Mouse (Mus musculus) limb, embryonic 14.5 days (tissue): Measurements from ENCODE around the gene Nav3. TPM values are rescaled to one million over a fixed set of nuclear protein-coding genes. Genes with fewer than 3 reads are reported as not detected.
"Not testable (repeated sequence)": the region's sequence is repeated elsewhere in the genome, so short reads cannot be mapped to it uniquely, and the experiment has no call there.

Experiments
- ATAC-seq: fragments of 200-750 bp; cut with Nextera tagmentation; 2 replicates; pipeline ENCODE4 v1.8.0; 2017; ENCODE audit warnings: low read depth, moderate number of reproducible peaks, moderate TSS enrichment; ENCODE audit not compliant: low FRiP score
- DNase-seq: peaks from one replicate; pipeline ENCODE4 v3.0.0-alpha.2; 2015; ENCODE audit warnings: low spot score
- H3K27ac ChIP-seq: fragments of 300-500 bp; sonication (generic); replicated peaks from 2 replicates; pipeline ENCODE4 v1.5.1; 2014; ENCODE audit warnings: low read depth, mild to moderate bottlenecking, low read length, moderate library complexity, mixed read lengths
- H3K27me3 ChIP-seq: fragments of 300-500 bp; sonication (generic); 2 replicates; pipeline ENCODE4 v1.6.1; 2014; ENCODE audit warnings: low read length, mixed read lengths; ENCODE audit not compliant: control insufficient read depth, insufficient read depth
- H3K36me3 ChIP-seq: fragments of 300-500 bp; sonication (generic); 2 replicates; pipeline ENCODE4 v1.6.1; 2014; ENCODE audit warnings: mild to moderate bottlenecking, low read length, moderate library complexity, mixed read lengths; ENCODE audit not compliant: control insufficient read depth, insufficient read depth
- H3K4me1 ChIP-seq: fragments of 300-500 bp; sonication (generic); 2 replicates; pipeline ENCODE4 v1.6.1; 2014; ENCODE audit warnings: antibody characterized with exemption, low read length, mixed read lengths; ENCODE audit not compliant: control insufficient read depth, insufficient read depth
- H3K4me2 ChIP-seq: fragments of 300-500 bp; sonication (generic); replicated peaks from 2 replicates; pipeline ENCODE4 v1.6.1; 2014; ENCODE audit warnings: low read depth, mild to moderate bottlenecking, low read length, moderate library complexity; ENCODE audit not compliant: severe bottlenecking
- H3K4me3 ChIP-seq: fragments of 300-500 bp; sonication (generic); replicated peaks from 2 replicates; pipeline ENCODE4 v1.5.1; 2014; ENCODE audit warnings: low read length
- H3K9ac ChIP-seq: fragments of 300-500 bp; sonication (generic); 2 replicates; pipeline ENCODE4 v1.6.1; 2014; ENCODE audit warnings: mild to moderate bottlenecking, low read depth, low read length, moderate library complexity; ENCODE audit not compliant: severe bottlenecking
- H3K9me3 ChIP-seq: fragments of 300-500 bp; sonication (generic); 2 replicates; pipeline ENCODE4 v1.6.1; 2016; ENCODE audit warnings: low read length; ENCODE audit not compliant: control insufficient read depth
- POLR2A ChIP-seq: fragments of 200-500 bp; IDR thresholded peaks from 2 replicates; pipeline ENCODE4 v1.8.0; 2012; ENCODE audit warnings: inconsistent platforms, mild to moderate bottlenecking, moderate library complexity, borderline replicate concordance; ENCODE audit not compliant: insufficient read depth, insufficient read length; ENCODE audit errors: extremely low read depth
- WGBS: fragments of 180-500 bp; shearing (Covaris S2); extraction: QIAGEN DNeasy Blood & Tissue Kit; methylation state at CpG from one replicate; pipeline ENCODE4 v1.1.7; 2014; 5-methylcytosine and 5-hydroxymethylcytosine counted together
- polyA plus RNA-seq, 2 experiments: library from polyadenylated mRNA; depleted of rRNA in 1 of 2; stranded (reverse) in 1 of 2; unstranded in 1 of 2; fragments of >200 nt; fragmentation: Nextera tagmentation in 1 of 2; extraction: Ambion mirVana in 1 of 2; gene quantifications; 2 replicates each; pipeline versions ENCODE4 v1.2.1 to v1.2.3; 2012 to 2014

The Nav3 gene
- polyA plus RNA-seq, 2 experiments = 6.6 to 7.5 TPM

DNA sequence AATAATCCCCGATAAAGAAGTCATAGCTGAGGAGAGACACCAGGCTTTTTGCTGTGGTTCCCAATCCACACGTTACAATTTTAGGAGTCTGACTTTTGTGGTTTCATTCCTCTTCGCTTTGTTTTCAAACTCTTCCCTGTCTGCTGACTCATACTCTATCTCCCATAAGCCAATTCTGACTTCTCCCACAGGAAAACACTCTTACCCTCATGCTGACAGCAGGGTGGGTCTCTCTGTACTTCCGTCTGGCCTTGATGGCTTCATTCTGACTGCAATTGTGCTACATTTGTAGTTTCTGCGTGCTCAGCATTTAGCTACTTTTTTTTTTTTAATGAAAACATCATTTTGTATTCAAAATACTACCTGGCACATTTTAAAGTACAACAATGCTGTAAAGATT is 379.4 kb downstream of the Nav3 start:
- H3K36me3 ChIP-seq = no peaks in the 10 kb centered on the region
- DNase-seq (no peak), ATAC-seq (no peak)
- H3K4me1 ChIP-seq = no peaks in the 10 kb centered on the region
- H3K9me3 ChIP-seq = no peaks in the 10 kb centered on the region
- H3K4me3 ChIP-seq = no peak overlapping the region
- no peak overlapping the region for H3K9ac ChIP-seq
- WGBS = 77% methylated on average over 5 of the region's 5 CpGs
- no peak overlapping the region for H3K27ac ChIP-seq
- H3K27me3 ChIP-seq = no peaks in the 10 kb centered on the region
- H3K4me2 ChIP-seq = no peak overlapping the region
- TF ChIP-seq POLR2A = no peak

- 82% methylated on average over 8 of the region's 8 CpGs for WGBS
- H3K36me3 ChIP-seq = no peaks in the 10 kb centered on the region
- DNase-seq (no peak), ATAC-seq (no peak)
- H3K4me1 ChIP-seq = no peaks in the 10 kb centered on the region
- no peak for TF ChIP-seq POLR2A
- H3K27ac ChIP-seq = no peak overlapping the region
- no peak overlapping the region for H3K4me2 ChIP-seq
- no peaks in the 10 kb centered on the region for H3K27me3 ChIP-seq
- no peaks in the 10 kb centered on the region for H3K9me3 ChIP-seq
- H3K4me3 ChIP-seq = no peak overlapping the region
- H3K9ac ChIP-seq = no peak overlapping the region
These were observed 383.6 kb downstream of the Nav3 start for GRCm38 (mm10) chr10:110072355-110072754.

DNA sequence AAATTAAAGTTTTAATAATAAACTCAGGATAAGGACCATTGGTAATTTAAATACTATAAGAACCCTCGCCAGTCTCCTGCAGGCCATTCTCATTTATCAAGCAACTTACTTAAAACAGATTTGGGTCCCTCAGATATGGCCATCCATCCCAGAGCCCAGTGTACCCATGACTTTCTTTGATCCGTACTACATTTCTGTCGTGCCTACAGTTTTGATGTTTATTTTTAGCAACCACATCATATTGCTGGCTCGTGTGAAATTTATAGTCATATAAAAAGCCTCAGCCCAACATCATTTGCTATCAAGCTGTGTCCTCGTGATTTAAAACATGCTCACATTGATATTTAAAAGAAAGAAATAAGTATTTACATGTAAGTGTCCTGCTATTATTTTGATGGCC is 394.8 kb downstream of the Nav3 start:
- 41% methylated on average over 5 of the region's 5 CpGs for WGBS
- no peak overlapping the region for H3K9ac ChIP-seq
- H3K9me3 ChIP-seq = no peaks in the 10 kb centered on the region
- no peak overlapping the region for H3K4me2 ChIP-seq
- no peaks in the 10 kb centered on the region for H3K27me3 ChIP-seq
- DNase-seq (no peak), ATAC-seq (no peak)
- no peak overlapping the region for H3K4me3 ChIP-seq
- H3K4me1 ChIP-seq = no peaks in the 10 kb centered on the region
- TF ChIP-seq POLR2A = no peak
- no peaks in the 10 kb centered on the region for H3K36me3 ChIP-seq
- no peak overlapping the region for H3K27ac ChIP-seq

- Histone ChIP-seq H3K4me2 (no peak overlapping the region), H3K9me3 (no peaks in the 10 kb centered on the region), H3K27me3 (no peaks in the 10 kb centered on the region), H3K27ac (no peak overlapping the region), H3K9ac (no peak overlapping the region), H3K4me3 (no peak overlapping the region), H3K36me3 (no peaks in the 10 kb centered on the region), H3K4me1 (no peaks in the 10 kb centered on the region)
- 40% methylated on average over 4 of the region's 4 CpGs for whole genome bisulfite sequencing
- ATAC-seq (peak; percentile 28; the same call in 1 of the 2 replicates), DNase-seq (peak; percentile 15)
- TF ChIP-seq POLR2A = no peak
These were observed 418.5 kb downstream of the Nav3 start for GRCm38 (mm10) chr10:110037547-110037946.

DNA sequence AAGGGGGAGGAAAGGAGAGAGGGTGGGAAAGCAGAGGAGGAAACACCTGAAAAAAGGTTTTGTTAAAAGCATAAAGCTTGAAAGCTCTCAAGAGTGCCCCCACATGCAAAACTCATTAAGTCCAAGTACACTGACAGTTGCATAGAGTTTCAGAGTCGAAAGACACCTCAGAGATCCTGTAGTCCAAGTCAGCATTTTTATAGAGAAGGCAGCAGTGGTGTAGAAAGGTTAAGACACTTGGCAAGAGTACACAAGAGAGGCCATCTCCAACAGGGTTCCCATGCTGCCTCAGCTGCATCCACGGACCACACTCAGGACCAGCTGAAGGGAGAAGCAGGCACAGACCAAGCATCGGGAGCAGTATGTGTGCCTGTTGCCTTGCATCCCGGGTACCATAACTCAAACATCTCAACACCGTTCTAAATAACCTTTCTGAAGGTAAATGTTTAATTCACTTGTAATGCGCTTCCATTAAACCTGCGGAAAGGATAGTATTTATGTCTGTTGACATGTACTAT is 421.4 kb downstream of the Nav3 start:
- H3K27me3 ChIP-seq = no peaks in the 10 kb centered on the region
- H3K9me3 ChIP-seq = no peaks in the 10 kb centered on the region
- 63% methylated on average over 7 of the region's 7 CpGs for WGBS
- no peak overlapping the region for H3K4me2 ChIP-seq
- no peak overlapping the region for H3K4me3 ChIP-seq
- no peak overlapping the region for H3K9ac ChIP-seq
- DNase-seq = peak; percentile 5
- TF ChIP-seq POLR2A = no peak
- H3K4me1 ChIP-seq = no peaks in the 10 kb centered on the region
- no peak overlapping the region for H3K27ac ChIP-seq
- ATAC-seq = peak; percentile 82
- H3K36me3 ChIP-seq = no peaks in the 10 kb centered on the region

DNA sequence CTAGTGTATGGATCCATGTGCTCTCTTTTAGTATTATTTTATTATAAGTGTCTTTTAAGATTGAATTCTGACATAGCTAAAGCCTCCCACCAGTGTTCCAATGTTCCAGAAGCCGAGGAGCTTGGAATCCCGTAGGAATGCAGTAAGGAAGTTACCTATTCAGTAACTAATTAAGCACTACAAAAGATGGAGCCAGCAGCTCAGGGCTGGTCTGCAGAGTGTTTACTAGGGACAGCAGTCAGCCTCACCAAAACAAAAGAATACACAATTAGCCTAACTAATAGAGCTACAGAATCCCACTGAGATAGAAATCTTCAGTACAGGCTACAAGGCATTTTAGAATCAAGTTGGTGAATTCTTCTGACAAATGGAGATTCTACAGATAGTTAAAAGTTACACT is 431.1 kb downstream of the Nav3 start:
- H3K9me3 ChIP-seq, DNase-seq, H3K27ac ChIP-seq, H3K4me1 ChIP-seq, H3K9ac ChIP-seq, H3K4me2 ChIP-seq, ATAC-seq, H3K36me3 ChIP-seq, H3K4me3 ChIP-seq, H3K27me3 ChIP-seq: not testable (repeated sequence)
- WGBS = 84% methylated on average over 2 of the region's 2 CpGs
